Mouse (Mus musculus): Measurements from ENCODE around the gene Rnf43. TPM values are rescaled to one million over a fixed set of nuclear protein-coding genes. Genes with fewer than 3 reads are reported as not detected.

Gene Rnf43
- total RNA-seq, 2 experiments from 2014 or later, result 2.3 to 3.2 TPM

- intact Hi-C loops (cut with DNase I), result no loop called here
These were observed 89.0 kb downstream of the Rnf43 start for GRCm38 (mm10) chr11:87751491-87751966.

DNA sequence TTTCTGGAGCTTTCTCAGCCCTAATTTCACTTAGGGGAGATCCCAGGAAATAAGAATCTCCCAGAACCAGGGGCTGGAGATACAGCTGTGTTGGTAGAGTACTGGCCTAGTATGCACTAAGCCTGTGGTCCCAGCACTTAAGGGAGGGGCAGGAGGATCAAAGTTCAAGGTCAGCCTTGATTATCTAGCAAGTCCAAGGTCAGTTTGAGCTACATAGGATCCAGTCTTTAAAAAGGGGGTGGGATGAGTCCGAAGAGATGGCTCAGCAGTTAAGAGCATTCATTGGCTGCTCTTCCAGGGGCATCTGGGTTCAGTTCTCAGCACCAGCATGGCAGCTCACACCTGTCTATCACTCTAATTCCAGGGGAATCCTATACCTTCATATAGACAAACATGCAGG is 89.8 kb downstream of the Rnf43 start:
- DNase-seq (ENCODE audit: extremely low spot score in 1 of 2, low spot score in 2 of 2), result no peak
- intact Hi-C loops (cut with DNase I), result no loop called here

More at GRCm38 (mm10) chr11:87751491-87751966, 89.0 kb downstream of the Rnf43 start:
- DNase-seq (ENCODE audit: extremely low spot score in 1 of 2, low spot score in 2 of 2), result peak in 1 of 2 experiments; percentile 11

DNA sequence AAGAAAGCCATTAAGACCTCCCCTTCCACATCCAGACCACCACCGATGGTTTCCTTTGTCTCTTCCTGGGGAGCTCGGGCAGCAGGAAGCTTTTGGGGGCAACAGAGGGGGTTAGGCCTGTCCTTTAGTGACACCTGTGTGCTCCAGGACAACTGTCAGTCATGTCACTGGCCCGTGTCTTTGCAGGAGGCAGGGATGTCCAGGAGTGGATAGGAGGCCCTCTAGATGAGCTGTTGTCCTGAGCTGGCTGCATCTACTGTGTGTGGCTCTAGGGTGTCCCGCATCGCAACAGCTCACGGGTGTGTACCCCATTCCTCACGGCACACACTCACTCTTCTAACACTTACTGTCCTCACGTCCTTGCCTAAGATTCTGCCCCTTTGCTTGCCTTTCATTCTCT is 90.7 kb downstream of the Rnf43 start:
- intact Hi-C loops (cut with DNase I), result no loop called here
- peak in 1 of 2 experiments; percentile 9 for DNase-seq (ENCODE audit: extremely low spot score in 1 of 2, low spot score in 2 of 2)

- no peak for DNase-seq (ENCODE audit: extremely low spot score in 1 of 2, low spot score in 2 of 2)
- intact Hi-C loops (cut with DNase I), result no loop called here
These were observed 91.5 kb downstream of the Rnf43 start for GRCm38 (mm10) chr11:87753891-87754501.

DNA sequence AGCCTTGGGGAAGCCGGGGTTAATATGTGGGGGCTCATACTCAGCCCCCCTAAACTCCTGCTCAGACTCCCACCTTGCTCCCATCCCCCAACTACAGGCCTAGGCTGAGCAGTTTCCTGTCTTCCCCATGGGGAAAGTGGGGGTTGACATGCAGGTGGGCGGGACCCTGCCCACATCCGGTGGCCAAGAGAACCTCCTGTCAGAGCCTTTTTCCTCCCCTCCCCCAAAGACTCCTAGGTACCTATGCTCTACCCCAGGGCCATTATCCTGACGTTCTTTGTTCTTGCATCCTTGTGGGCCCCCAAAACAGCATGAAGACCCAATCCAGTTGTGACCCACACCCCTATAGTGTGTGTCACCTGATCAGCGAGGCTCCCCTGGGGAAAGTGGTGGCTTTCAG is 92.1 kb downstream of the Rnf43 start:
- intact Hi-C loops (cut with DNase I), result no loop called here
- peak in 1 of 2 experiments; percentile 32 for DNase-seq (ENCODE audit: extremely low spot score in 1 of 2, low spot score in 2 of 2)

DNA sequence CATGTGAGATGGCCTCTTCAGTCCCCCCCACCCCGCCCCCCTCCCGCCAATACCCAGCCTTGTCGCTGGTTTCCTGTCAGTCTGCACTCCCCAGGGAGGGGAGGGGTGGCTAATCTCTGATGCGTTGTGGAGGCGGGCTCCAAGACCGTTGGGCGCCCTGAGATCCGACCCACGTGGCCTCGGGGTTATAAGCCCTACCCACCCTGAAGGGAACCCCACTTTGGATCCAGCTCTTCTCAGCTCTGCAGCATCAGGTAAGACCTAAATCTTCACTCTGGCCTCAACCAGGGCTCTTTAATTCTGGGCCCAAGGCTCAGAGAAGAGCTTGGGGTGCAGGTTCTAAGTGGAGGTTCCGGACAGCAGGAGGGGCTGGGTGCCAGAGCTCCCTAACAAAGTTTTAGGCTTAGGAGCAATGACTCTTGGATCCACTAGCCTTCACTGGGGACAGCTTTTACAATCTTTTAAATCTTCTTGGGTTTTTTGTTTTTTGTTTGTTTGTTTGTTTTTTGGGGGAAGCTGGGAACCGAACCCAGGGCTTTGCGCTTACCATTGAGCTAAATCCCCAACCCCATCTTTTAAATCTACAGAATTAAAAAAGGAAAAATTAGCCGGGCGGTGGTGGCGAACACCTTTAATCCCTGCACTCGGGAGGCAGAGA is 93.0 kb downstream of the Rnf43 start:
- DNase-seq (ENCODE audit: extremely low spot score in 1 of 2, low spot score in 2 of 2), result peak; percentile 43 to 72
- intact Hi-C loops (cut with DNase I), result no loop called here

GRCm38 (mm10) chr11:87756251-87756820 is 93.8 kb downstream of the Rnf43 start:
- intact Hi-C loops (cut with DNase I), result no loop called here

DNA sequence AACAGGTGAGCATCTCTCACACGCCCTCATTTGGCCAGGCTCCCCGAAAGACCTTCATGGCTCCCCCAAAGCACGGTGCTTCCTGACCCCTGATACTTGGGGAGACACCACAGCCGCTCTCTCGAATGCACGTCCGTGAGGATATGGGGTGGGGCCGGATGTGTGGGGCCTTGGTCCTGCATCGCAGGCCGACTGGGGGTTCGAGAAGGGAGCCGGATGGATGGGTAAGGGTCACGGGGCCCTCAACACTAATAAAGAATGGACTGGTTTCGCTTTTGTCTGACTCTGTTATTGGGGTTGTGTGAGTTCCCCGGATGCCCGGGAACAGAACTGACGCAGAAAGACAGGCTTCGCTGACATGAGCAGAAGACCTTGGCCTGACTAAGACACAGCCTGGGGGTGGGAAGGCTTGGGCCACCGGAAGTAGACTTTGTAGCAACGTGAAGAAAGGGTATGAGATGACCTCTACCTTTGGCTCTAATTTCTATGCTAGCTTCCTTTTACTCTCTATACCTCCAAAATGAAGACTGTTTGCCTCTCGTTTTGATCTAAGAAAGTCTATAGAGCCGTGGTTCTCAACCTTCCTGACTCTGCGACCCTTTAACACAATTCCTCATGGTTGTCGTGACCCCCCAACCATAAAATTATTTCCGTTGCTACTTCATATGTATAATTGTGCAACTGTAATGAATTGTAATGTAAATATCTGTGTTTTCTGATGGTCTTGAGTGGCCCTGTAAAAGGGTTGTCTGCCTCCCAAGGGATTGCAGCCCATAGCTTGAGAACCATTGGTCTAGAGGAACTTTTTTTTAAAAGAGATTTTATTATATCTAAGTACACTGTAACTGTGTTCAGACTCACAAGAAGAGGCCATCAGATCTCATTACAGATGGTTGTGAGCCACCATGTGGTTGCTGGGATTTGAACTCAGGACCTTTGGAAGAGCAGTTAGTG is 94.8 kb downstream of the Rnf43 start:
- intact Hi-C loops (cut with DNase I), result no loop called here
- DNase-seq (ENCODE audit: extremely low spot score in 1 of 2, low spot score in 2 of 2), result peak in 1 of 2 experiments; percentile 26

More at GRCm38 (mm10) chr11:87756251-87756820, 93.8 kb downstream of the Rnf43 start:
- peak in 1 of 2 experiments; percentile 53 for DNase-seq (ENCODE audit: extremely low spot score in 1 of 2, low spot score in 2 of 2)

GRCm38 (mm10) chr11:87758161-87758911 is 95.8 kb downstream of the Rnf43 start:
- peak in 1 of 2 experiments; percentile 8 for DNase-seq (ENCODE audit: extremely low spot score in 1 of 2, low spot score in 2 of 2)
- intact Hi-C loops (cut with DNase I), result no loop called here

DNA sequence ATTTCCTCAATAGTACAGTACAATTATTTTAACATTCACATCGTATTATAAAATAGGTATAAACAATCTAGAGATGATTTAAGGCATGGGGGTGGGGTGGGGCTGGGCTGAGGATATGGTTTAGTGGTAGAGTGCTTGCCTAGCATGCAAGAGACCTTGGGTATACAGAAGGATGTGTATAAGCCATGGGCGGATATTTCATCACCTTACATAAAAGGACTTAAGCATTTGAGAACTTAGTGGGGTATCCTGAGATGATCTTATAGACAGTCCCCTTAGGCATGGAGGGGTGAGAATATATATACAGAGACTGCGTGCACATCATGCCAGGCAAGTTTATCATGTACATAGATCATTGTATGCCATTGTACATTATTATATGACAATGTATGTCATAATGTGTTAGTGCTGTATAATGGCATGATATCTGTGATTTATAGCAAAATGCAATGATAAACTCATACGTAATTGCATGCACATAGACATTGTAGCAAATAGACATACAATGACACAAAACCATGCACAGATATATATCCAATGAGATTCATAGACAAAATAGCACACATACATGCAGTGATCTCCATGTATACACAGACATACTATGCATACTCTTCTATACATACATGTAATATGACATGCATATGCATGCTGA is 96.6 kb downstream of the Rnf43 start:
- no peak for DNase-seq (ENCODE audit: extremely low spot score in 1 of 2, low spot score in 2 of 2)
- intact Hi-C loops (cut with DNase I), result no loop called here

DNA sequence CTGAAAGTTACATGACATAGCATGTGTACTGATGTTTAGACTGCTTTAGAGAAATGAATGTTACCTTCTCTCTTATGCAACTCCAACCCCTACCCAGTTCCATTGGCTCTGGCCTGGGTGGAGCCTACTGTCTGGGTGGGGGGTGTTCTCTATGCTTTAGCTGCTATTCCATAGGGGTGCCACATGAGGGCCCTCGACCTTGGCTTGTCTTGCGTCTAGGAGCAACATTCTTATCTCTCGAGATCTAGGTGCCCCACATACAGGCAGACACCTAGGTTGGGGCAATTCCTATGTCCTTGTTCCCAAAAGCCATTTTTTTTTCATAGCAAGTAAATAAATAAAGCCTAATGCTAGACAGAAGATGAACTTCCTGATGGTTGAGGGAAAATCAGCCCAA is 97.1 kb downstream of the Rnf43 start:
- intact Hi-C loops (cut with DNase I), result no loop called here
- DNase-seq (ENCODE audit: extremely low spot score in 1 of 2, low spot score in 2 of 2), result peak; percentile 44 to 67

DNA sequence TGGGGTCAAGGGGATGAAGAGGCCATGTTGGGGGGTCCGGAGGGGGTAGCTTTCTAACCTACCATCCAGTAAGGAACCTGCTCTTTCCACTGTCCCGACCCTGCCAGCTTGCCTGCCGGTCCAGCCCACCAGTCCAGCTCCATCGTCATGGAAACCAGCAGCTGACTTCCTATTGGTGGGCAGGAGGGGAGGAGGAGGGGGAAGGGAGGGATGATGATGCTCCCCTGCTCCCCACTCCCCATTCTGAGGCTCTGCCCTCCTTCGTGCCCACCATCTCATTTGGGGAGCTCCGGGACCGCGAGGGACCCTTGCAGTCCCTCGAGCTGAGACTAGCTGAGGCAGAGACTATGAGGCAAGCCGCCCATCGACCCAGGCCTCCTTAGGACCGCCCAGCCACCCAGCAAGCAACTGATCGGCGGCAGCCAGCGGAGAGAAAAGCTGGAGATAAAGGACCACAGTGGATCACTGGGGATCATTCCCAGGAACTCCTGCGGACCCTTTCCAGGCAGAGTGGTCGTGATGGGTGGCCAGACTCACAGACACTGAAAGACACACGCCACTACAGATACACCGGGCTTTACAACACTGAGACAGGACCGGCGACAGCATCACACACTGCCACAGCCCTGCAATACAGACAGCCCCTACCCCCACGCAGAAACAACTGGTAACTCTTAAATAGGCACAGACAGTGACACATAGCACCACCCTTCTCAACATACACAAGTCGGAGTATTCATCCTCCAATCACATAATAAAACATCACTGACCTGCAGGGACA is 98.0 kb downstream of the Rnf43 start, which contains the start of gene Tspoap1:
Gene Tspoap1, plus strand, starts transcription at position 241 of the 781 bp plus-strand sequence.
- peak; percentile 82 to 86 for DNase-seq (ENCODE audit: extremely low spot score in 1 of 2, low spot score in 2 of 2)
- intact Hi-C loops (cut with DNase I), result no loop called here

GRCm38 (mm10) chr11:87761181-87761721 is 98.7 kb downstream of the Rnf43 start:
- intact Hi-C loops (cut with DNase I), result no loop called here
- DNase-seq (ENCODE audit: extremely low spot score in 1 of 2, low spot score in 2 of 2), result peak in 1 of 2 experiments; percentile 36

DNA sequence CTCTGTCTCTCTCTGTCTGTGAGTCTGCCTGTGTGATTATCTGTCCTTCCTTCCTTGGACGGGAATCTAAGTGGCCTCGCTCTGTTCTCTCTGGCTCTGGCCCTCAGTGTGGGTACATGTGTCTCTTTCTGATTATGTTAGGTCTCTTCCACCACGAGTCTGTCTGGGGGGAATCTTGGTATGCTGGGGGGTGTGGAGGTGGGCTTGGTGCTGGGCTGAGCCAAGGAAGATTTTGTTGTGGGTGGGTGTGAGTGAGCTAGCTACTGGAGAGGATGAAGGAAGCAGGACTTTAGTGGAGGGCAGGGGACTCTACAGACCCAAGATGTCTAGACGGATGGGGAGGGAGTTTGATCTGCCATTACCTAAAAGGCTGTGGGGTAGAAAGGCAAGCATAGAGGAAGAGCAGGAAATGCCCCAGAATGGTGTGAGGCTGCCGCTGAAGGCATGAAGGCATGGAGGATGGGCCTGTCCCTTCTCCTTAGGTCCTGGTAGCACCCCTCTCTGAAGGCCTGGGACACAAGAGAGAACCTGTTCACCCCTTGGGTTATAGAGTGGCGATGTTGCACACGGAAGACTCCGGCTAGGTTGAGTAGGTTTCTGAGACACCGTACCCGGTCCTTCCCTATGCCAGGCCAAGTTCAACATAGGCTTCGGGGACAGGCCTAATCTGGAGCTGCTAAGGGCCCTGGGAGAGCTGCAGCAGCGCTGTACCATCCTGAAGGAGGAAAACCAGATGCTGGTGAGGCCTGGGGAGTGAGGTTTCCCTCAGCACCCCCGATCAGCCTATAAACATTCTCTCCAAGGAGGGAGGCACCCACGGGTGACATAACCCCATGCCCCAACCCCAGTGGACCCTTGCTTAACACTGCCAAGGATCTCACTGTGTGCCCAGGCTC is 99.5 kb downstream of the Rnf43 start:
- peak in 1 of 2 experiments; percentile 28 for DNase-seq (ENCODE audit: extremely low spot score in 1 of 2, low spot score in 2 of 2)
- intact Hi-C loops (cut with DNase I), result no loop called here

DNA sequence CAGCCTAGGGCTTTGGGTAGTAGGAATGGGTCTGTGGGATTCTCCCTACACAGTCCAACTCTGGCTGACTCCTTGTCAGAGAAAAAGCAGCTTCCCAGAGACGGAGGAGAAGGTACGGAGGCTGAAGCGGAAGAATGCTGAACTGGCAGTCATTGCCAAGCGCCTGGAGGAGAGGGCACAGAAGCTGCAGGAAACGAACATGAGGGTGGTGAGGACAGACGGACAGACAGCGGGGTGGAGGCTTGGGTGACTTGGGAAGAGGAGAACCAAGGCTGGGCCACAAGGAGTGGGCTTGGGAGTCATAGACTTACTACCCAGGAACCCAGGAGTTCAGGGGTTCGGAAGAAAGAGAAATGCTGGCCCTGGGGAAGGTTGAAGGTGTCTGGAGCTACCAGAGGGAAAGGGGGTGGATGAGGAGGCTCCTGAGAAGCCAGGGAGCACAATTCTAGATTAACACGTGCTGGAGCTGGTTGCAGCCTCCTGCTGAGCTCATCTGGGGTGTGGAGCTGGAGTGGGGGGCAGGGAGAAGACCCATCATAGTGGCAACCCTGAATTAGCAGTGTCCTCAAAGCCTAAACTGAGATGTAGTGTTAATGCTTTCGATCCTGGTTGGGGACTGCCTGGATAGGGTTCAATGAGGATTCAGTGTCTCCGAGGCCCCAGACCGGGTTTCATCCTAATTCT is 100.3 kb downstream of the Rnf43 start:
- DNase-seq (ENCODE audit: extremely low spot score in 1 of 2, low spot score in 2 of 2), result peak in 1 of 2 experiments; percentile 38
- intact Hi-C loops (cut with DNase I), result no loop called here

Measured in left cerebral cortex, postnatal 10 days (tissue).